Mouse (Mus musculus) stomach, embryonic 14.5 days (tissue): ENCODE data around the gene Dnajc8. TPM values are rescaled to one million over a fixed set of nuclear protein-coding genes. Genes with fewer than 3 reads are reported as not detected.
"Not testable (repeated sequence)": the region's sequence is repeated elsewhere in the genome, so short reads cannot be mapped to it uniquely, and the experiment has no call there.

Source experiments
- ATAC-seq: fragments of 200-750 bp; cut with Nextera tagmentation; 2 replicates; pipeline ENCODE4 v1.8.0; 2017; ENCODE audit warnings: low read depth, moderate TSS enrichment; ENCODE audit not compliant: insufficient number of reproducible peaks, insufficient read depth, low FRiP score
- H3K27ac ChIP-seq: fragments of 300-500 bp; sonication (generic); 2 replicates; pipeline ENCODE4 v1.5.1; 2014; ENCODE audit warnings: mild to moderate bottlenecking, low read length, moderate library complexity, mixed read lengths
- H3K27me3 ChIP-seq: fragments of 300-500 bp; sonication (generic); 2 replicates; pipeline ENCODE4 v1.6.1; 2014; ENCODE audit warnings: low read length, control low read depth, mixed read lengths; ENCODE audit not compliant: control insufficient read depth, insufficient read depth
- H3K36me3 ChIP-seq: fragments of 300-500 bp; sonication (generic); 2 replicates; pipeline ENCODE4 v1.6.1; 2014; ENCODE audit warnings: mild to moderate bottlenecking, control low read depth, low read length, moderate library complexity, mixed read lengths; ENCODE audit not compliant: control insufficient read depth, insufficient read depth
- H3K4me1 ChIP-seq: fragments of 300-500 bp; sonication (generic); 2 replicates; pipeline ENCODE4 v1.6.1; 2014; ENCODE audit warnings: low read length, control low read depth, mixed read lengths; ENCODE audit not compliant: control insufficient read depth, insufficient read depth
- H3K4me2 ChIP-seq: fragments of 300-500 bp; sonication (generic); replicated peaks from 2 replicates; pipeline ENCODE4 v1.6.1; 2014; ENCODE audit warnings: low read depth, low read length, control low read depth
- H3K4me3 ChIP-seq: fragments of 300-500 bp; sonication (generic); 2 replicates; pipeline ENCODE4 v1.5.1; 2014; ENCODE audit warnings: low read depth, low read length, control low read depth
- H3K9ac ChIP-seq: fragments of 300-500 bp; sonication (generic); replicated peaks from 2 replicates; pipeline ENCODE4 v1.6.1; 2014; ENCODE audit warnings: low read depth, mild to moderate bottlenecking, control low read depth, low read length, moderate library complexity, mixed read lengths
- H3K9me3 ChIP-seq: fragments of 300-500 bp; sonication (generic); 2 replicates; pipeline ENCODE4 v1.6.1; 2016; ENCODE audit warnings: low read depth, low read length, control low read depth; ENCODE audit not compliant: control insufficient read depth
- WGBS: fragments of 180-500 bp; shearing (Covaris S2); extraction: QIAGEN DNeasy Blood & Tissue Kit; methylation state at CpG from one replicate; pipeline ENCODE4 v1.1.7; 2014; 5-methylcytosine and 5-hydroxymethylcytosine counted together
- polyA plus RNA-seq: library from polyadenylated mRNA; unstranded; fragments of >200 nt; fragmentation: Nextera tagmentation; extraction: Ambion mirVana; gene quantifications from 2 replicates; pipeline ENCODE4 v1.2.1, GENCODE M21; 2014

Dnajc8 gene
- polyA plus RNA-seq, 1 experiment from 2014 or later = 163 TPM

DNA sequence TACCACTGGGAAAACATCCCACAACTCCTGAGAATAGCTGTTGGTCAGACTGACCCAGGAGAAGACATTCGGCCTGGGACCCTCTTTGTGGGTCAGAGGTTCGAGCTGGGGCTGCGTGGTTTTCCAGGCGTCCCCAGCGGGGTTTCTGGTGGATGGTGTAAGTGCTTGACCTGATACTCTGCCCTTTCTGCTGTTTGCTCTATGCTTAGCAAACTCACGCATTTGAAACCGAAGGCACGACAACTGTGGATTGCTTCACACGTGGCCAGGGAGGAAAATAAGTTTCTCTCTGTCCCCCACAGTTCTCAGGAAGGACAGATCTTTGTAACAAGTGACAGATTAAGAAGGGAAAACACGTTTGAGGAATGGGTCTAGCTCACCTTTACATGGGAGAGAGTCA, 55.3 kb downstream of the Dnajc8 start:
- Histone ChIP-seq H3K4me3 (no peak overlapping the region), H3K4me2 (no peak overlapping the region), H3K27ac (no peak overlapping the region), H3K27me3 (no peaks in the 10 kb centered on the region), H3K9me3 (no peaks in the 10 kb centered on the region), H3K4me1 (no peaks in the 10 kb centered on the region), H3K36me3 (no peaks in the 10 kb centered on the region), H3K9ac (no peak overlapping the region)
- no peak for ATAC-seq
- 82% methylated on average over 10 of the region's 10 CpGs for WGBS

DNA sequence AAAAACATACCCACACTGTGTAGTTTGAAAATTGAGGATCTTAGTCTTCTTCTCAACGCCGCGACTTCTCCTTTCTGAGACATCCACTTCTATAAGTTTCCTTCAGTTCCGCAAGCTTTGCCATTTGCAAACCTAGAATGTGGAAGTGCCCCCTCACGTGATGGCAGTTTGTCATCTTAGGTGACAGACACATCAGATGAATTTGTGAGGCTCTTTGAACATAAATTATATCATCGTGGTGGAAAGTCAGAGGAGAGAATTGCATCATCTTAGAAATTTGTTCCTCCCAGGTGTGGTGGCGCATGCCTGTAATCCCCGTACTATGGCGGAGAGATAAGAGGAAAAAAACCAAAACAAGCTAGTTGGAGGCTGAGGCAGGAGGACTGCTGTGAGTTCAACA, 57.6 kb downstream of the Dnajc8 start:
- WGBS = 86% methylated on average over 9 of the region's 9 CpGs
- H3K4me2 ChIP-seq = no peak overlapping the region
- no peak for ATAC-seq
- no peaks in the 10 kb centered on the region for H3K9me3 ChIP-seq
- H3K27ac ChIP-seq = no peak overlapping the region
- H3K4me3 ChIP-seq = no peak overlapping the region
- no peak overlapping the region for H3K9ac ChIP-seq
- H3K36me3 ChIP-seq = no peaks in the 10 kb centered on the region
- no peaks in the 10 kb centered on the region for H3K4me1 ChIP-seq
- H3K27me3 ChIP-seq = no peaks in the 10 kb centered on the region

DNA sequence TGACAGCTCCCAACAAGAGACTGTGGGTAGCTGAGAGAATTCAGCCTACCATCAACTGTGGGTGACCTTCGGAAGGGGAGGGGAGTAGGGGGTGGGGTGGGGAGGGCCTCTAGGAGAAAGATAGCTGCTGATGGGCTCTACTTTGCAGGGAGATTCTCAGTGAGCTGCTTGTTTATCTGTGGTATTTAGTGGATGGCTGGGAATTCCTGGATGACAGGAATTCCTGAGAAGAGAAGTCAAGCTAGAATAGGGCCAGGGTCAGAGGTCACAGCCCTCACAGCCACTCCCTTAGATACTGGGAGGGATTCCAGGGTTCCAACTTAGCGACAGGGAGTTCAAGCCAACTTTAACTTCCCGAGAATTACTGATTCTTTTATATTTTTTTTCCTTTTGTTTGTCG, 58.8 kb downstream of the Dnajc8 start:
- 37% methylated on average over 4 of the region's 4 CpGs for WGBS
- H3K4me2 ChIP-seq = no peak overlapping the region
- ATAC-seq = no peak

DNA sequence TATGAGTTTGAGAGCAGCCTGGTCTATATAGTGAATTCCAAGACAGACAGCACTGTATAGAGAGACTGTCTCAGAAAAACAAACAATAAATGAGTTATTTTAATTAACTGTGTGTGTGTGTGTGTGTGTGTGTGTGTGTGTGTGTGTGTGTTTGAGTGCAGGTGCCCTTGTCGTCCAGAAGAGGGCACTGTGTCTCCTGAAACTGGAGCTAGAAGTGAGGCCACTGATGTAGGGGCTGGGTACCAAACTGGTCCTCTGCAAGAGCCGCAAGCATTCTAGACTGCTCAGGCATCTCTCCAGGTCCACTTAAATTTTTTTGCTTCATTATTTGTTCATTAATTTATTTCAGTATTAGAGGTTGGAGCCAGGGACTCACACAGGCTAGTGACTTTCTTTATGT, 63.5 kb downstream of the Dnajc8 start:
- H3K36me3 ChIP-seq = no peaks in the 10 kb centered on the region
- H3K4me1 ChIP-seq = no peaks in the 10 kb centered on the region
- no peak for ATAC-seq
- no peak overlapping the region for H3K4me3 ChIP-seq
- no peak overlapping the region for H3K4me2 ChIP-seq
- WGBS = 89% methylated on average over 2 of the region's 2 CpGs
- H3K9me3 ChIP-seq = no peaks in the 10 kb centered on the region
- H3K27ac ChIP-seq = no peak overlapping the region
- H3K9ac ChIP-seq = no peak overlapping the region
- H3K27me3 ChIP-seq = no peaks in the 10 kb centered on the region

More for the DNA sequence above, 58.8 kb downstream of the Dnajc8 start:
- Histone ChIP-seq H3K9me3 (no peaks in the 10 kb centered on the region), H3K9ac (no peak overlapping the region), H3K4me3 (no peak overlapping the region), H3K36me3 (no peaks in the 10 kb centered on the region), H3K27ac (no peak overlapping the region), H3K27me3 (no peaks in the 10 kb centered on the region), H3K4me1 (no peaks in the 10 kb centered on the region)

DNA sequence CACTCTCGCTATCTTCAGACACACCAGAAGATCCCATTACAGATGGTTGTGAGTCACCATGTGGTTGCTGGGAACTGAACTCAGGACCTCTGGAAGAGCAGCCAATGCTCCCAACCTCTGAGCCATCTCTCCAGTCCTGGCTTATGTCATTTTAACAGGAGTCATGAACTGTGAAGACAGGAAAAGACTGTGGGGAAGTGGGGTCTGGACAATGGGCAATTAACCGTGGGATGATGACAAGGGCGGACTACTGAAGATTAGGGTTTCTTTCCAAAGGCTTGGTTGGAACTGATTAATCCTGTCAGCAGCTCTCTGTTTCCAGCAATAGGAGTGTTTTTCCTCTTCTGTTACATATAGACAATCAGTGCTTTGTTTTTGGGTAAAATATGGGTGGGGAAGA, 64.4 kb downstream of the Dnajc8 start:
- WGBS = 73% methylated on average over 3 of the region's 3 CpGs
- no peaks in the 10 kb centered on the region for H3K27me3 ChIP-seq
- H3K9me3 ChIP-seq = no peaks in the 10 kb centered on the region
- no peak overlapping the region for H3K4me3 ChIP-seq
- H3K4me1 ChIP-seq = no peaks in the 10 kb centered on the region
- H3K36me3 ChIP-seq = no peaks in the 10 kb centered on the region
- no peak for ATAC-seq
- H3K4me2 ChIP-seq = no peak overlapping the region
- no peak overlapping the region for H3K27ac ChIP-seq
- no peak overlapping the region for H3K9ac ChIP-seq

DNA sequence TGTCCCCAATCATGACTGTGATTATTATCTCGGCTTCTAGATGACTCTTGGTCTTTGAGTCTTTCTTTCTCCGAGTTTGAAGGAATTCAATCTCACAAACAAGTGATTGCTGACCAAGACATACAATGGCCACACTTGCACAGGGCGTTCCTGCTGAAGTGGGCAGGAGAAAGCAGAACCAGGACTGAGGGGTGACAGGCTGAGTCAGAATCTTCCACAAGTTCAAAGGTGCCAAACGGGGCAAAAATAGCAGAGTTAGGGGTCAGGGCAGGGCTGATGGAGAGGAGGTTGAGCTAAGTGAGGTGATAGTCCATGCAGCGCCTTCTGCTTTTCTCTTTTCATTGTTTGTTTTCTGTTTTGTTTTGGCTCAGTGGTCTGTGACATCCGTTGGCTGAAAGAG, 65.1 kb downstream of the Dnajc8 start:
- H3K36me3 ChIP-seq = no peaks in the 10 kb centered on the region
- no peak overlapping the region for H3K4me2 ChIP-seq
- H3K4me1 ChIP-seq = no peaks in the 10 kb centered on the region
- no peak for ATAC-seq
- no peaks in the 10 kb centered on the region for H3K27me3 ChIP-seq
- no peak overlapping the region for H3K27ac ChIP-seq
- H3K9ac ChIP-seq = no peak overlapping the region
- H3K4me3 ChIP-seq = no peak overlapping the region
- WGBS = 84% methylated on average over 6 of the region's 6 CpGs
- no peaks in the 10 kb centered on the region for H3K9me3 ChIP-seq

DNA sequence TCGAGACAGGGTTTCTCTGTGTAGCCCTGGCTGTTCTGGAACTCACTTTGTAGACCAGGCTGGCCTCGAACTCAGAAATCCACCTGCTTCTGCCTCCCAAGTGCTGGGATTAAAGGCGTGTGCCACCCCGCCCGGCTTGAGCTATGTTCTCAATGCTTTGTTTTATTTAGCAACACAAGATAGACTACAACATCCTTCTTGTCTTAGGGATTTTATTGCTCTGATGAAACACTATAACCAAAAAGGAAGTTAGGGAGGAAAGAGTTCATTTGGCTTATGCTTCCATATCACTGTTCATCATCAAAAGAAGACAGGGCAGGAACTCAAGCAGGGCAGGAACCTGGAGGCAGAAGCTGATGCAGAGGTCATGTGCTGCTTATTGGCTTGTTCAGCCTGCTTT, 65.9 kb downstream of the Dnajc8 start:
- WGBS = 94% methylated on average over 4 of the region's 5 CpGs
- not testable (repeated sequence) for H3K27ac ChIP-seq, H3K27me3 ChIP-seq, H3K9me3 ChIP-seq, H3K4me3 ChIP-seq, H3K4me1 ChIP-seq, H3K36me3 ChIP-seq, H3K4me2 ChIP-seq, H3K9ac ChIP-seq, ATAC-seq

Other genes starting within 250 kb of the Dnajc8 start
- 2.2 and 2.6 TPM in 2 replicates for gene Rab42, start 232.2 kb upstream of the Dnajc8 start, polyA plus RNA-seq
- gene Trnau1ap, start 206.0 kb upstream of the Dnajc8 start, polyA plus RNA-seq = 68.3 and 74.8 TPM in 2 replicates
- gene Rcc1, start 181.9 kb upstream of the Dnajc8 start, polyA plus RNA-seq = 45.3 and 45.5 TPM in 2 replicates
- gene Phactr4, start 113.1 kb upstream of the Dnajc8 start, polyA plus RNA-seq = 26.3 and 27.5 TPM in 2 replicates
- 18.8 and 22.8 TPM in 2 replicates for gene Med18, start 71.6 kb upstream of the Dnajc8 start, polyA plus RNA-seq
- gene Sesn2, start 25.0 kb upstream of the Dnajc8 start, polyA plus RNA-seq = 9.6 and 10.1 TPM in 2 replicates
- 1,247 and 1,358 TPM in 2 replicates for gene Atpif1, start 1.9 kb upstream of the Dnajc8 start, polyA plus RNA-seq
- gene Ptafr, start 28.5 kb downstream of the Dnajc8 start, polyA plus RNA-seq = 1.0 and 1.2 TPM in 2 replicates
- gene Eya3, start 103.4 kb downstream of the Dnajc8 start, polyA plus RNA-seq = 30.4 and 32.3 TPM in 2 replicates
- 4.1 and 6.3 TPM in 2 replicates for gene Xkr8, start 197.0 kb downstream of the Dnajc8 start, polyA plus RNA-seq
- gene Smpdl3b, start 221.7 kb downstream of the Dnajc8 start, polyA plus RNA-seq = 5.0 and 6.2 TPM in 2 replicates
- 102 and 105 TPM in 2 replicates for gene Rpa2, start 232.8 kb downstream of the Dnajc8 start, polyA plus RNA-seq